Mouse (Mus musculus) thymus, adult 18-20 months (tissue): Measurements from ENCODE around the gene Gjc2.
A peak's percentile ranks its signal among the peaks of the same experiment; 100 is the strongest.
"Not testable (repeated sequence)": the region's sequence is repeated elsewhere in the genome, so short reads cannot be mapped to it uniquely, and the experiment has no call there.

ENCODE experiments used
- DNase-seq, 2 experiments: peaks; one replicate each; pipeline ENCODE4 v3.0.0; 2022; ENCODE audit warnings: mixed read lengths in 2 of 2

Gene Gjc2

DNA sequence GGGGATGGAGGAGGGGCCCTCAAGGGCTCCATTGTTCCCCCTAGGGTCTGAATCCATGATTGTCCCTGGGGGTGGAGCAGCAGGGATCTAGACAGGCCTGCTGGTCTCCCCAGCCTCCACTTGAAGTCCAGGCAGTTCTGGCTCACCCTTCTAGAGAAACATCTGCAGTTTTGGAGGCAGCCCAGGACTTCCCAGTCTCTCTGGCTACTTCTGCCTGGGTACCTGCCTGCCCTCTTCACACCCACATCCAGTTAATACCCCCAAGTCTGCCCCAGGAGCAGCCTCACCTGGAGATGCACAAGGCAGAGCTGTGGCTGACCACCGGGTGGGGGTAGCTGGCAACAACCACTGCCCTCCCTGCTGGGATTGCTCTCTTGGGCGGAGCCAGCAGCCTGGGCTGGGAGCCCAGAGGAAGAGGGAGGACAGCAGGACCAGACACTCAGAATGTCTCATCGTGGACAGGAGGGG, at the start of gene Gjc2:
Gene Gjc2 (minus strand): TSS at position 350 of the 468 bp plus-strand sequence.
- DNase-seq: no peak

DNA sequence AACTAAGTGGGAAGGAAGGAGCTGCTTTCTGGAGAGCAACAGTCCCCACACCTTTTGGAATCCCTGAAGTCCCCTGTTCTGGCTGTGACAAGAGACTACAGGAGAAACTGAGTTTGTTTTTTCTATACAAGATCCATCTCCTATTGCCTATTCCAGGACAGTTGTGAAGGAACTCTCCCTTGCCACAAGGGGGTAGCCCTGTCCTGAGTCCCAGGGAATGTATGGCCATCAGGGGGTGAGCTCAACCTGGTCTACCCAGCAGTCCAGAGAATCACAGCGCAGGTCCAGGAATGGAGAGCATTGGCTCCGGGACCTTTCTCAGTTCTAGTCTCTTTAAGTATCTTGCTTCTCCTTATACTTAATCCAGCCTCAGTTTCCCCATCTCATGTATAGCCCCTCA, 49.8 kb upstream of the Gjc2 start:
- DNase-seq: no peak

DNA sequence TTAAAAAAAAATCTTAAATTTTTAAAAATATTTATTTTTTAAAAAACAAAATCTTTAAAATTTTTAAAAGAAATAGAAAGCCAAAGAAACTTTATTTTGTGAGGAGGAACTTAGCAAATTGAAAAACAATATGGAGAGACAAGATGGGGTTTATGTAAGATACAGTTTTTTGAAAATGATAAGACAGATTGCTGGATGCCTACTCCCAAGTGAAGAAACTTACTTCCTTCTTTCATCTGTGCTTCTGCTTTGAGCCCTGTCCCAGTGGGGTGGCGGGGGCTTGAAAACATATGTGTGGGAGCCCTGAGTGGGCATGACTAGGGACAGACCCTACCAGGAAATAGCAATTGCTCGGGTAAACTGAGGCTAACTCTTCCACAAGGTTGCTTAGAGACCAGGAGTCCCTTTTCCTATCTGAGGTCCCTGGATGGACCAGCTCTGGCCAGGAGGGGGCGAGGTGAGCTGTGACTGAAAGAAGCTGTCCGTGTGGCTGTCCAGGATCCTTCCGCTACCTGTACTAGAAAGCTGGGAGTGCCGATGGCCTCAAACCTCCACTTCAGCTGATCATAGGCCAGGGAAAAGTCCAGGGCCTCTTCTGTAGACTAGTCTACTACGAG, 47.2 kb upstream of the Gjc2 start:
- DNase-seq: peak in 1 of 2 experiments; percentile 23

DNA sequence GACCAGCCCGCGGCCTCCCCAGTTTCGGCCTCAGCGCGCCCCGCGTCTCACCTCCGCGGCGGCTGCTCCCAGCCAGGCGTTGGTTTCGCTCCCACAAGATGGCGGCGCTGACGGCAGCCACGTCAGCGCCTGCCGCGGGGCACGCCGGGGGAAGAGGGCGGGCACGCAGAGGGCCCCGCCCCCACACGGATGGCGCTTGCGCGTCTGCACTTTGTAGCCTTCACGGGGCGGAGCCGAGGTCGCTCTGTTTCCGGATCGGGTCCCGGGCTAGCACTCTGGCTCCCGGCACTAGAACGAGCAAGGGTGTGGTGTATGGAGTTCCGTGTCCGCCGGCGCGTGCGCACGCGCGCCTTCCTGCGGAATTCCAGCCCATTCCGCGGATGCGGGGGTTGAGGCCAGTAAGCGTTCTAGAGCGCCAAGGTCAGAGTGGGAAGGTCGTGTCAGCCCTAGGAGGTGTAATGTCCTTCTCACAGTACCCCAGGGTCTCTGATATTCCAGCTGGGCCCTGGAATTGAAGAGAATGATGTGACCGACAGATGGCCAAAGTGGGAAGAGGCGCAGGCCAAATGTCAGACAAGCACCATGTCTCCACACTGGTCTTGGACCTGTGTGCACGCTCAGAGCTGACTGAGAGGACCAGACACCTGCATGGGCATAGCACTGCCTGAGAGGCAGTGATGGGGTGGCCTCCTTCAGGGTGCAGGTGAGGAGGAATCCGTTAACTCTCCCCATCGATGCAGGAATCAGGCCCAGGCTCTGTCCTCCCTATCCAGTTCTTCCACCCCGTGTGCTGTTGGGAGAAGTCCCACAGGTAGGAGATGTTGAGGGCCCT, 45.3 kb upstream of the Gjc2 start, which contains the start of gene Arf1:
Gene Arf1 (minus strand): TSS at position 149 of the 832 bp plus-strand sequence.
- DNase-seq: peak; percentile 94 to 95

DNA sequence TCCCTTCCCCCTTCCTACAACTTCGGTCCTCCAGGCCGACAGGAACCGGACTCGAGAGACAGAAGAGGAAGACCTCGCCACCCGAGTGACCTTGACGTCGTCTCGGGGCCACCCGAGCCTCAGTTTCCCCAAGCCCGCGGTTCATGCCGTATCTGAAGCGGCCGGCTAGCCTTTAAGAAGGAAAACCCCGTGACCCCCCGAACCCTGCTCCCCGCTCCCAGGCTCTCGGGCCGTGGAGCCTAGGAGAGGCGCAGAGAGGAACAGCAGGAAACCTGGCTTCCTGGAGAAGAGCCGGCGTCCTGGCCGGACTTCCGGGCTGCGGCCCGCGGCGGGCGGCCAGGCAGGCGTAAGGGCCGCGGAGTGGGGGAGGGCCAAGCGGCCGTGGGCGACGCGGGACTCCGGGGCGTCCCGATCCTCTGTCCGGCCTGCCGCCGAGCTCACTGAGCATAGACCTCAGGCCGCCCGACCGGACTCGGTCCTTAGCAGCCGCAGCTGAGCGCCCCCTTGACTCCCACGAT, 44.6 kb upstream of the Gjc2 start:
- peak in 1 of 2 experiments; percentile 52 for DNase-seq

DNA sequence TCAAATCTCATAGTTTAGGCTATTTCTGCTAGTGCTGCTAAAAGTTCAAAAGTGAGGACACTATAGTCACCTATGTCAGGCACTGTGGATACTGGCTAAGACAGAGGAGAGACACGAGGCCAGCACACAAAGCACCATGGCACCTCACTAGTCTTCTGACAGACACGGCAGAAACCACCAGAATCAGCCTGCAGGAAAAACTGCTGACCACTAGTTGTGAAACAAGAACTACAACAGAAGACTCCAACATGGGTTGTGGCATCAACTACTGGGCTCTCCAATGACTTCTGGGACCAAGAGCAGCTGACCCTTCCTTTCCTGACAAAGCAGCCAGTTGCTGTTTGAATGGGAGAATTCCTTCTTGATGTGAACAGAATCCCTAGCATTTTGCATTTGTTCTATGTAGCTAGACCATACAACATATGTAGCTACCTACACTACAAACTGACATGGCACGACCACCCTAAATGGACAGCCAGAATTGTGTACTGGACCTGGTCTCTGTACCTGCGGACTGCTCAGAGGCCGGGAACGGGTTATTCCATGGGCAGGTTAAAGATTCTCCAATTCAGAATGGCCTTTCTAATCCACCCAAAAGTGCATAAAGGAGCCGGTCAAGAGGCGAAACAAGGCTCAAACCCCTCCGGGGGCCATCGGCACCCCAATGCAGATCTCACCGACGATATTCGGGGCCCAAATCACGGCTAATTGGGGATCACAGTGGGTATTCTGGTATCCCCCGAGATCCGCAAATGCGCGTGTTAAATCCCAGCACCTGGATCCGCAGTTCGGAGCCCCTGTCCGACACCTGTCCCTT, 44.0 kb upstream of the Gjc2 start:
- DNase-seq: no peak

DNA sequence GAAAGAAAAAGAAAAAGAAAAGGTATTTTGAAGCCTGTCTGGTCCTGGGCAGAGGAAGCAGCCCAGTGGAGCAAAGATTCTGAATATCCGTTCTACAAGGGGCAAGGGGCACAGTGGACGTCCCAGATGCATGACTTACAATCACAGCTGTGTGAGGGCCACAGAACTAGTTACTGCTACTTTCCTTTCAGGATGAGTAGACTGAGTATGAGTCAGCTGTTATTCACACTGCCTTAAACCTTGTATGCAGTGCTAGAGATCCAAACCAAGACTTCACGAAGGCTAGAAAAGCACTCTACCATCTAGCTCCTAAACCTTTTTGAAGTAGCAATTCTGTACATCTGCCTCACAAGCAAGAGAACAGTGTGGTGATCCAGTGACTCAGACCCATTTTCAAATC, 43.2 kb upstream of the Gjc2 start:
- DNase-seq: no peak

DNA sequence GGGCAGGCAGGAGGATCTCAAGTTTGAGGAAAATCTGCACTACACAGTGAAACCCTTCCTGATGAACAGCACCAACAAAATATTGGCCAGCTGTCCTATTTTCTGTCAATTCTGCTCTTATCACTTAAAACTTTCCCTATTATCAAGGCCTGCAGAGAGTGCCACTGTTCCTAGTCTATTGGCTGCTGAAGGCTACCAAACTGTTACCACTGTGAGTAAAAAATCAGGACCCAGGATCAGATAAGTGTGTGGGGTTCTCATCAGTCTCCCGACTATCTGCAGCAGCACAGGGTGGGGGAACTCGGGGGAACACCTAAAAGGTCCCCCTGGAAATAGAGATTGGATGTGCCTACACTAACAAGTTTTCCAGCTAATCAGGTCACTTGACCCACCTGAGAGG, 42.2 kb upstream of the Gjc2 start:
- no peak for DNase-seq

DNA sequence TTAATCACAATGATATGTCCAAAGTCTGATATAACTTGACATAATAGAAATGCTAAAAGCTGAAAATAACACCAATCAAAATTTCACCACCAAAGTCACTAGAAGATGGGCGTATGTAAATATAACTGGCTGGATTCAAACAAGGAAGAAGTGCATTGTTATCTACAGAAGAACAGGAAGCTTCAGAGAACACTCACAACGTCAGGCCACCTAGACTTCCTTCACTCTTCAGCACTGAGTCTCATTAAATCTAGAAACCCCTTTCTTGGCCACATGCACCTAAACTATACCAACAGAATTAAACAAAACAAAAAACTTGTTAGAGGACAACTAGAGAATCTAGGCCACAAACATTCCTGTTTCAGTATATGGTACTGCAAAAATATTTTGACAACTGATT, 41.5 kb upstream of the Gjc2 start:
- no peak for DNase-seq

DNA sequence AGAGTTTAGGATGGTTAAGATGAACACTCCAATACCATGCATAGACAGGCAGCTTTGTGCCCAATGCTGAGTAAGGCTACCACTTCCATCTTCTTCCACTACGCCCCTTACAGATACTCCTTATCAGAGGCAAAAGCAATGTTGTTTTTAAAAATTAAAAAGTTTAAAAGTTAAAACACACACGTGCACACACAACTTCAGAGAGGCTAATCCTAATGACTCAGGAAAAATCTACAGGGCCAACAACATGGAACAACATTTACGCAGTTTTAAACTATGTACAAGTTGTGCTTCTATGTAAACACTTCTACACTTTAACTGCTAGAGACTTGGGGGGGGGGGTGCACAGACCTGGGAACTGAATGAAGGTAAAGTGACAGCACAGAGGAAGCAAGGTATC, 41.0 kb upstream of the Gjc2 start:
- DNase-seq: no peak

DNA sequence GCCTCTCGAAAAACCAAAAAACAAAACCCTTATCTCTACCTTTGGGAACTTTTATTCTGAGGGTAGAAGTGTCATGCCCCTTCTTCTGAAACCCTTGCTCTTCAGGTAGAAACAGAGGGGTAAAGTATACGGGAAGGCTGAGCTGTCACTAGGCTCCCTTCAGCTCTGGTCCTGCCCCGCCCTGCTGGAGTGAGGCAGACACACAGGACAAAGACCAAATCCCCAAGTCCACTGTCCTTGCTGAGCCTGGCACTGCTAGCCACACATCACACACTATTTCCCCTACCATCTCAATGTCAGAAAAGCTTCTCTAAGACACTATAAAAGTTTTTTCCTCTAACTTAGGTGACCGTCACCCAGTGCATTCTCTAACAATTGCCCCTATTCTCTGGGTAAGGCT, 39.3 kb upstream of the Gjc2 start:
- no peak for DNase-seq

DNA sequence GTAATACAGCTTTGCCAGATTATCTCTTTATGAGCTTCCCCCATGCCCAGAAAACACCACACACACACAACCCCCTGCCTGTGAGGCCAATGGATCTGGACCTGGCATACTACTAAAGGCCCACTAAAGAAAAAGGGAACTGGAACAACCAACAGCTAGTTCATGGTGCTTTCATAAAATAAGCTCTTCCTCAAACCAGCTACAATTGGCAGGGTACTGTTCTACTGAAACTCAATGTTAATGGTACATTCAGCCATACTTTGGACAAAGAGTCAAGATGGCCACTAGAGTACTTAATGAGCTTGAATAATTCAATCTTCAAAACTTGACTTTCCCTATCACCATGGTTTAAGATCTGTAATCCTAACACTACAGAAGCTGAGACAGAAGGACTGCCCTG, 38.6 kb upstream of the Gjc2 start:
- no peak for DNase-seq

DNA sequence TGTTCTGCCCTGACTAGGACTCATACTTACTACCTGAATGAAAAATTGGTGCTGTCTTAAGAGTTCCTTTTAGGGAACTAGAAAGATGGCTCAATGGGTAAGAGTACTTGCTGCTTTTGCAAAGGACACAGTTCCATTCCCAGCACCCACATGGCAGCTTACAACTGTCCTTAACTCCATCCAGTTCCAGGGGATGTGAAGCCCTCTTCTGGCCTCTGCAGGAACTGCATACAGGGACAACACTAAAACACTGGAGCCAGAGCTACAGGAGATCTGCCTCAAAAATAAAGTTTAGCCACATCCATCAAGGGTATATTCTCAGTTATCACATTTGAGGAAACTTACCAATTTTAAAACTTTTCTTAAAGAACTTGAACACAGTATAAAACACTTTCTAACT, 36.1 kb upstream of the Gjc2 start:
- no peak for DNase-seq

DNA sequence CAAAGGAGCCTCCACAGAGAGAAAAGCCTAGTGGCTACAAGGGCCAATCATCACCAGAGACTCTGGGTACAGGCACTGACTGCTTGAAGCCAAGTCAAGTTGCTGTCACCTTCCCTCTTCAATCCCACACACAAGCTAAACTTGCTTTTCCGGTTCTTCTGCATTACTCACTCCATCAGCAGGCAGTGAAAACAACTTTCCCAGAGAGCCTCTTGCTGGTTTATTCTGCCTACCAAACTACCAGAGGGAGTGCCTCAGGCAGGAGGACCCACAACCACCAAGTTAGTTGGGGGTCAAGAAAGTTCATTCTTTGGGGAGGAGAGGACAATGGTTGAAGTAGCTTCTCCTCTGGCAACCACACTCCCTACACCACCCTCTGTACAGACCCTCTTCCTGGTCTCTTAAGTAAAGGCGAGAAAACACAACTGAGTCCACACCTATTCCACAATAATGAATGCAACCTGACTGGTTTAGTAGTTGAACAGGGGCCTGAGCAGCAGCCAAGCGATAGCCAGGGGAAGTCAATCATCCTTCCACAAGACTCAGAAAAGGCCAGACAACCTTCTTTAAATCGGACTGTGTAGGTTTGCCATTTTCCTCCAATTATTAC, 35.5 kb upstream of the Gjc2 start:
- no peak for DNase-seq

DNA sequence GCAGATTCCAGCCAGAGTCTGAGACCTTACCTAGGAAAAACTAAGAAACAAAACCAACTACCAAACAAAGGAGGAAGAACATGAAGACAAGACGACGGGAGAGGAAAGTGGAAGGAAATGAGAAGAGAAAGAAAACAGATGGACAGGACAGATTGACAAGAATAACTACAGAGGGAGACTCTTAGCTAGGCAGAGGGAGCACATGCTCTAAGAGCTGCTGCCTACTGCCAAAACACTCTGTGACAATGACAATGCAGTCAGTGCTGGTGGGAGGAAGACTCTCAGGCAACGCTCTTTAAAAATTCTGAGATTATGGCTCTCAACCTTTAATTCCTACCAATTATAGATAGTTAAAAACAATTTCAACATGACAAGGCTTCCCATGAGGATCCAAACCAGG, 33.9 kb upstream of the Gjc2 start:
- DNase-seq: no peak

DNA sequence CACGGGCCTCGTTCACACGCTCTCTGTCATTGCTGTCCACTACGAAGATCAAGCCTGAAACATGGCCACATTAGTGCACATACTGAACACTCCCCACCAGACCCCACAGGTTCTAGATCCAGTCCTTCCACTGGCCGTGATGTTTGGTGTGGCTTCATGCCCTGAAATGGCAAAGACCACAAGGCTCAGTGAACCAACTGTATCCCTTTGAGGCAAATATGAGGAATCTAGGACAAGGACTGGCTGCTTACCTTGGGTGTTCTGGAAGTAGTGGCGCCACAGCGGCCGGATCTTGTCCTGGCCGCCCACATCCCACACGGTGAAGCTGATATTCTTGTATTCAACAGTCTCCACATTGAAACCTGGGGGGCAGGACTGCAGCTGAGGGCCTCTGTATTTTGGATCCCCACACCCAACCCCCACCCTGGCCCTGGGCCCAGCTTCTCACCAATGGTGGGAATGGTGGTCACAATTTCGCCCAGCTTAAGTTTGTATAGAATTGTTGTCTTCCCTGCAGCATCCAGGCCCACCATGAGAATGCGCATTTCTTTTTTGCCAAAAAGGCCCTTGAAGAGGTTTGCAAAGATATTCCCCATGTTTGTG, 30.0 kb upstream of the Gjc2 start:
- no peak for DNase-seq

DNA sequence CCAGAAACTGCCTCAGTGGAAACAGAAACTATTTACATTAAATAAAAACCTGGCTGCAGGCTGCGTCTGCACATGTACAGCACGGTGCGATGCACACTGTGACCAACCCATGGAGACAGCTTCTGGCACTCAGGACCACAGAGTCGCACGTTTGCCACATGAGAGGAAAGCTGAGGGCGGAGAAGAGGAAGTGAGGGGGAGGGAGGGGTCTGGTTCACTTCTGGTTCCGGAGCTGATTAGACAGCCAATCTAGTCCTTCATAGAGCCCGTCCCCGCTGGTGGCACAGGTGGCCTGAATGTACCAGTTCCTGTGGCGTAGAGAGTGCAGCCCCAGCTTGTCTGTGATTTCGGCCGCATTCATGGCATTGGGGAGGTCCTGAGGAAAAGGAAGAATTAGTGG, 29.3 kb upstream of the Gjc2 start:
- DNase-seq: peak; percentile 41 to 58

DNA sequence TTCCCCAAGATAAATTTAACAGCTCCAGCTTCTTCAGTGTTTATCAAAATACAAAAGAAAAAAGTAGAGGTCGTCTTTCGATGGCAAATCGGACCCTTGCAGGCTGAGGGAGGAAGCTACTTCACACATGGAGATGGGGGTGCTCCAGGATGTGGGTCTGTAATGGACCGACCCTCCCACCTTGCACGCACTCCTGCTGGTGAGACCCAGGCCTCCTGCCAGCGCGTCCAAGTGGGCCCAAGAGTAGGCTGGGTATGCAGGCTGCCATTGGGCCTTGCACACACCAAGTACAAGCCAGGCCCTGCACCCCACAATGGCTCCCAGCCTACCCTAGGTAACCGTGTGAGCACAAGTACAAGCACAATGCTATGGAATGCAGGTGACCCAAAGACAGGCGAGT, 28.5 kb upstream of the Gjc2 start:
- not testable (repeated sequence) for DNase-seq

DNA sequence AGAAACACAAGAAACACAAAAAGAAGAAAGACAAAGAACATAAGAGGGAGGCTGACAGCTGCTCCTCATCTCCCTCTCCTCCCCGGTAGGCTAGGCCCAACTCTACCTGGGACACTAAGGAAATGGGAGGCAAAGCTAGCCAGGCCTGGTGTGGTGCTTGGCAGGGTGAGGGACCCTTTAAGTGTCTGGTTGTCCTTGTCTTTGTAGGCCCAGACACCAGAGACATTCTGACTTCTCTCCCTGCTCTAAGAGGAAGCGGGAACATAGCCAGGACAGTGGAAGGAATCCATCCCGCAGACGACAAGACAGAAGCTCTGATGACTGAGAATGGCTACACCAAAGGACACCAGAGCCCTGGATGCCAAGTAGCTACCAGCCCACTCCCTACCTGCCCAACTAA, 27.0 kb upstream of the Gjc2 start:
- DNase-seq: no peak

DNA sequence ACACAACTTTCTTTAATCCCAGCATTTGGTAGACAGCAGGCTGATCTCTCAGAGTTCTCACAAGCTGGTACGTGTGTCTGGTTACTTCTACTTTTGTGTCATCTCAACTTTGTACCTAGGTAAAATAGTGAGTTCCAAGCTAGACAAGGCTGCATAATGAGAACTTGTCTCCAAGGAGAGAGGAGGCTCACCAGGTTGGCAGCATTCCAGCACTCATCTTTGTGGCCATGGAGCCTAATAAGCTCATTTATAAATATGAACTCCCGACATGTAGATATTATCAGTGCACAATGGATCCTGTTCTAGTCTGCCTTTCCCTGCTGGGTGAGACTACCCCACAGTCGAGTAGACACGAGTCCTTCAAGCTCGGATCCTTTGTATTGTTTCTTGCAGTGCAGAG, 26.6 kb upstream of the Gjc2 start:
- DNase-seq: no peak

DNA sequence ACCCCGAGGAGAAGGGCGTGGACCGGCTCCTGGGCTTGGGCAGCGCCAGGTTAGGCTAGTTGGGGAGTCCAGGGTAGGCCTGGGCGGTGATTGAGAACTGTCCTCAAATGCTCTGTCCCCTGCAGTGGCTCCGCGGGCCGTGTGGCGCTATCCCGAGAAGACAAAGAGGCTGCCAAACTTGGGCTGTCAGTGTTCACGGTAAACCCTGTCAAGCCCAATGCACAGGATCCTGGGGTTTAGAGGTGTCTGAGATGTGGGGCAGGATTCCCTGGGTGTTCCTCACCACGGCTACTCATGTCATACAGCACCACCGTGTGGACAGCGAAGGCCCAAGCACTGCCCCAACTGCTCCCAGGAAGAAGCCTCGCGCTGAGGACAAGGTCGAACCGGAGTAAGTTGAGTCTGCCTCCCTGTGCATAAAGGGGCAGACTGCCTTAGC, 26.0 kb upstream of the Gjc2 start:
- DNase-seq: peak; percentile 32 to 45

DNA sequence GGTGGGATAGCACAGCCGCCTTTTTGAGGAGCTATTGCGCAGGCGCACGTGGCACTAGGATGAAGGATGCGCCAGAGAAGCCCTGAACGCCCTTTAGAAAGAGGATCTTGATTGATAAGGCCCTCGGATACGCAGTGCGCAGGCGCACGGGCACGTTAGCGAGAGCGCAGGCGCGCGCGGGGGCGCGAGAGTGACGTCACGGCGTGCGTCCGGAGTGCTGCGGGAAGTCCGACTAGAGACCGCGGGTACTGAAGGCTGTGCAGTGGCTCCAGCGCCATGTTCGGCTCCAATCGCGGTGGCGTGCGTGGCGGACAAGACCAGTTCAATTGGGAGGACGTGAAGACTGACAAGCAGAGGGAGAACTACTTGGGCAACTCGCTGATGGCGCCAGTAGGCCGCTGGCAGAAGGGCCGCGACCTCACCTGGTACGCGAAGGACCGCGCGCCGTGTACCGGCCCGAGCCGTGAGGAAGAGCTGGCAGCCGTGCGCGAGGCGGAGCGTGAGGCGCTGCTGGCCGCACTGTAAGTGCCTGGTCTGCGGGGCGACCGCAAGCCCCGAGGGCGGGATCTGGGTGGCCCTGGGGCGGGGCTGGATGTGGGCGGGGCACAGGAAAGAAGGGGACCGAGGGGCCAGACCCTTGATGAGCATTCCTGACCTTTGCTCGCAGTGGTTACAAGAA, 25.3 kb upstream of the Gjc2 start, which contains the start of gene 2310033P09Rik:
Gene 2310033P09Rik (plus strand): TSS at position 169 of the 679 bp plus-strand sequence.
- DNase-seq: peak; percentile 83 to 89
